Mouse (Mus musculus) C2C12 (cell line): Measurements from ENCODE around the gene Lmod2.

ENCODE experiments used
- CTCF ChIP-seq: IDR thresholded peaks from one replicate; pipeline ENCODE4 v1.5.1; 2011; ENCODE audit not compliant: control insufficient read depth, insufficient read depth, insufficient read length
- FOSL1 ChIP-seq: IDR thresholded peaks from one replicate; pipeline ENCODE4 v1.8.0; 2011; ENCODE audit warnings: mild to moderate bottlenecking, low read length; ENCODE audit not compliant: poor library complexity, insufficient read depth, severe bottlenecking
- MAX ChIP-seq: IDR thresholded peaks from one replicate; pipeline ENCODE4 v1.6.1; 2011; ENCODE audit warnings: mild to moderate bottlenecking, control low read depth

DNA sequence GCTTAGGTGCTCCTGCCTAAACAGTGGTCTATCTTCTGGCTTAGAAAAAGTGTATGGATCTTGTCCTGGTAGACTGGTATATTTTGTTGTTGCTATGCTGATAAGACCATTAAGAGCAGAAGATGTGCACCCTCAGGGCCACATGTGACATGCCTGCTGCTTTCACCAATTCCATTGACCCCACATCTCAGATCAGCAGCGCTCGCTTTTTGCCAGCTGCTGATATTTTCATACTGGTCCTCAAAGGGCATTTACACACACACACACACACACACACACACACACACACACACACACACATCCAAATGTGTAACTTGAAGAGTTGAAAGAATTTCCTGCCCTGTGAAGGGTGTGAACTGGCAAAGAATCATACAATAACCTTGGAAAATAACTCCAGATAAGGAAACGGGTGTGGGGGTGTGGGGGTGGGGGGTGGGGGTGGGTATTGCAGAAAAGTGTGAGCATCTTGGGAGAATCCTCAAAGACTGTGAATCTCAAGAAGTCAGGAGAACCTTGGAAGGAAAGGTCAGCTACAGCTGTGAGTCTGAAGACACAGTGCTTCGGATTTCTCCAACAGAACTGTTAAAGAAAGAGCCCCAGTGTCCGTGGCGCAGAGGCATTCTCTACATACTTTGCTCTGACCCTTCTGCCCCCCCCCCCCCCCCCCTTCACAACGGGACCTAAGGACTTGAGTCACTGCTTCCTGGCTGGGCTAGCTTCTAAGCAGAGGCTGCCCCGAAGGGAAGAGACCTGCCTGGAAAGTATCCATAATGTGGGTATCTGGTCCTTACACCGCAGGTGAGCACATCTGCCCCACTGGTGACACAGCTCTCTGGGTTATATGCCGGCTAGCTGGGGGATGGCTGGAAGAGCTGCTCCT lies 11.9 kb upstream of the Lmod2 start:
- TF ChIP-seq CTCF = no peak
- no peak for TF ChIP-seq FOSL1
- no peak for TF ChIP-seq MAX
